Mouse (Mus musculus) heart, embryonic 10.5 days (tissue): ENCODE measurements around the gene Trp53i13. TPM values are rescaled to one million over a fixed set of nuclear protein-coding genes. Genes with fewer than 3 reads are reported as not detected.
A peak's percentile ranks its signal among the peaks of the same experiment; 100 is the strongest.

ENCODE experiments used
- DNase-seq: peaks from one replicate; pipeline ENCODE4 v3.0.0-alpha.2; 2017; ENCODE audit warnings: low spot score
- H3K27ac ChIP-seq: fragments of 300-500 bp; sonication (generic); 2 replicates; pipeline ENCODE4 v1.5.1; 2016; ENCODE audit warnings: mild to moderate bottlenecking
- H3K27me3 ChIP-seq: fragments of 300-500 bp; sonication (generic); 2 replicates; pipeline ENCODE4 v1.6.1; 2016; ENCODE audit warnings: mild to moderate bottlenecking; ENCODE audit not compliant: poor library complexity, insufficient read depth, severe bottlenecking
- H3K36me3 ChIP-seq: fragments of 300-500 bp; sonication (generic); 2 replicates; pipeline ENCODE4 v1.6.1; 2016; ENCODE audit warnings: mild to moderate bottlenecking, moderate library complexity
- H3K4me1 ChIP-seq: fragments of 300-500 bp; sonication (generic); 2 replicates; pipeline ENCODE4 v1.6.1; 2016; ENCODE audit warnings: mild to moderate bottlenecking
- H3K4me3 ChIP-seq: fragments of 300-500 bp; sonication (generic); 2 replicates; pipeline ENCODE4 v1.5.1; 2016; ENCODE audit warnings: mild to moderate bottlenecking, moderate library complexity
- H3K9me3 ChIP-seq: fragments of 300-500 bp; sonication (generic); 2 replicates; pipeline ENCODE4 v1.6.1; 2016; ENCODE audit warnings: mild to moderate bottlenecking, moderate library complexity
- WGBS: fragments of 180-500 bp; shearing (Covaris S2); methylation state at CpG from one replicate; pipeline ENCODE4 v1.1.7; 2016; 5-methylcytosine and 5-hydroxymethylcytosine counted together
- polyA plus RNA-seq: library from polyadenylated mRNA; unstranded; fragments of >200 nt; fragmentation: Nextera tagmentation; extraction: Ambion mirVana; gene quantifications from 2 replicates; pipeline ENCODE4 v1.2.1, GENCODE M21; 2016

Gene Trp53i13
- polyA plus RNA-seq, 1 experiment from 2014 or later, result 30.2 TPM

- Histone ChIP-seq H3K4me1 (peaks cover 28% of the 10 kb centered on the region), H3K27ac (no peak overlapping the region), H3K9me3 (no peaks in the 10 kb centered on the region), H3K27me3 (no peaks in the 10 kb centered on the region), H3K36me3 (no peaks in the 10 kb centered on the region), H3K4me3 (no peak overlapping the region)
- 52% methylated on average over 3 of the region's 3 CpGs for WGBS
- DNase-seq, result no peak
Observed at GRCm38 (mm10) chr11:77483043-77483442, 32.7 kb downstream of the Trp53i13 start.

- H3K4me3 ChIP-seq, result no peak overlapping the region
- 85% methylated on average over 6 of the region's 6 CpGs for WGBS
- peaks cover 17% of the 10 kb centered on the region; the same call in 1 of the 2 replicates for H3K27me3 ChIP-seq
- peaks cover 2% of the 10 kb centered on the region for H3K4me1 ChIP-seq
- no peaks in the 10 kb centered on the region for H3K9me3 ChIP-seq
- no peak for DNase-seq
- no peak overlapping the region for H3K27ac ChIP-seq
- H3K36me3 ChIP-seq, result peaks cover 19% of the 10 kb centered on the region
Observed at GRCm38 (mm10) chr11:77476895-77477294, 38.9 kb downstream of the Trp53i13 start.

- H3K36me3 ChIP-seq, result peaks cover 26% of the 10 kb centered on the region
- H3K4me1 ChIP-seq, result peaks cover 8% of the 10 kb centered on the region
- H3K27me3 ChIP-seq, result peaks cover 23% of the 10 kb centered on the region; the same call in 1 of the 2 replicates
- no peaks in the 10 kb centered on the region for H3K9me3 ChIP-seq
- no peak overlapping the region for H3K27ac ChIP-seq
- H3K4me3 ChIP-seq, result no peak overlapping the region
- peak; percentile 73 for DNase-seq
- WGBS, result 91% methylated on average over 14 of the region's 14 CpGs
Observed at GRCm38 (mm10) chr11:77476216-77476615, 39.6 kb downstream of the Trp53i13 start.

GRCm38 (mm10) chr11:77472775-77473174 is 43.0 kb downstream of the Trp53i13 start:
- no peaks in the 10 kb centered on the region for H3K9me3 ChIP-seq
- DNase-seq, result no peak
- peaks cover 46% of the 10 kb centered on the region for H3K36me3 ChIP-seq
- H3K4me1 ChIP-seq, result peaks cover 12% of the 10 kb centered on the region
- H3K27ac ChIP-seq, result no peak overlapping the region
- 83% methylated on average over 16 of the region's 16 CpGs for WGBS
- H3K27me3 ChIP-seq, result peaks cover 57% of the 10 kb centered on the region
- H3K4me3 ChIP-seq, result no peak overlapping the region

- Histone ChIP-seq H3K4me1 (peaks cover 23% of the 10 kb centered on the region), H3K36me3 (peaks cover 44% of the 10 kb centered on the region), H3K9me3 (no peaks in the 10 kb centered on the region), H3K4me3 (no peak overlapping the region), H3K27me3 (peaks cover 66% of the 10 kb centered on the region), H3K27ac (no peak overlapping the region)
- no peak for DNase-seq
- 66% methylated on average over 29 of the region's 29 CpGs for WGBS
Observed at GRCm38 (mm10) chr11:77471407-77471806, 44.4 kb downstream of the Trp53i13 start.

- Histone ChIP-seq H3K9me3 (no peaks in the 10 kb centered on the region), H3K27me3 (peaks cover 96% of the 10 kb centered on the region), H3K36me3 (peaks cover 43% of the 10 kb centered on the region), H3K4me1 (peaks cover 49% of the 10 kb centered on the region), H3K4me3 (no peak overlapping the region), H3K27ac (no peak overlapping the region)
- WGBS, result 84% methylated on average over 9 of the region's 9 CpGs
- no peak for DNase-seq
Observed at GRCm38 (mm10) chr11:77468397-77468796, 47.4 kb downstream of the Trp53i13 start.

- Histone ChIP-seq H3K4me1 (peaks cover 55% of the 10 kb centered on the region), H3K27ac (0 out of 2 replicates have a peak overlapping the region, but pooled peaks have one; percentile 43), H3K9me3 (no peaks in the 10 kb centered on the region), H3K36me3 (peaks cover 39% of the 10 kb centered on the region), H3K27me3 (peaks cover 99% of the 10 kb centered on the region), H3K4me3 (peak overlapping the region; percentile 38)
- WGBS, result 14% methylated on average over 20 of the region's 20 CpGs
- DNase-seq, result no peak
Observed at GRCm38 (mm10) chr11:77467784-77468183, 48.0 kb downstream of the Trp53i13 start.

GRCm38 (mm10) chr11:77467157-77467556 is 48.6 kb downstream of the Trp53i13 start:
- H3K27me3 ChIP-seq, result peaks cover 99% of the 10 kb centered on the region
- no peak for DNase-seq
- H3K4me3 ChIP-seq, result peak overlapping the region; percentile 38
- H3K9me3 ChIP-seq, result no peaks in the 10 kb centered on the region
- 5% methylated on average over 25 of the region's 25 CpGs for WGBS
- peaks cover 62% of the 10 kb centered on the region for H3K4me1 ChIP-seq
- H3K36me3 ChIP-seq, result peaks cover 33% of the 10 kb centered on the region
- peak overlapping the region; percentile 43; the same call in 1 of the 2 replicates for H3K27ac ChIP-seq

GRCm38 (mm10) chr11:77466544-77466943 is 49.2 kb downstream of the Trp53i13 start:
- 28% methylated on average over 9 of the region's 9 CpGs for WGBS
- no peak for DNase-seq
- H3K27me3 ChIP-seq, result peaks cover 98% of the 10 kb centered on the region
- H3K4me1 ChIP-seq, result peaks cover 61% of the 10 kb centered on the region
- no peaks in the 10 kb centered on the region for H3K9me3 ChIP-seq
- peak overlapping the region; percentile 38 for H3K4me3 ChIP-seq
- H3K27ac ChIP-seq, result peak overlapping the region; percentile 43; the same call in 1 of the 2 replicates
- peaks cover 27% of the 10 kb centered on the region for H3K36me3 ChIP-seq

GRCm38 (mm10) chr11:77465111-77465510 is 50.7 kb downstream of the Trp53i13 start:
- peak overlapping the region; percentile 68; the same call in 1 of the 2 replicates for H3K27ac ChIP-seq
- no peak for DNase-seq
- H3K4me1 ChIP-seq, result peaks cover 58% of the 10 kb centered on the region
- H3K36me3 ChIP-seq, result peaks cover 14% of the 10 kb centered on the region; the same call in 1 of the 2 replicates
- no peaks in the 10 kb centered on the region for H3K9me3 ChIP-seq
- H3K27me3 ChIP-seq, result peaks cover 95% of the 10 kb centered on the region
- no peak overlapping the region for H3K4me3 ChIP-seq
- WGBS, result 76% methylated on average over 3 of the region's 3 CpGs

- Histone ChIP-seq H3K27ac (peak overlapping the region; percentile 68; the same call in 1 of the 2 replicates), H3K4me3 (no peak overlapping the region), H3K9me3 (no peaks in the 10 kb centered on the region), H3K27me3 (peaks cover 92% of the 10 kb centered on the region), H3K36me3 (peaks cover 12% of the 10 kb centered on the region; the same call in 1 of the 2 replicates), H3K4me1 (peaks cover 58% of the 10 kb centered on the region)
- WGBS, result 48% methylated on average over 4 of the region's 4 CpGs
- DNase-seq, result no peak
Observed at GRCm38 (mm10) chr11:77464684-77465083, 51.1 kb downstream of the Trp53i13 start.

- Histone ChIP-seq H3K36me3 (peaks cover 8% of the 10 kb centered on the region; the same call in 1 of the 2 replicates), H3K27ac (peak overlapping the region; percentile 23; the same call in 1 of the 2 replicates), H3K4me3 (no peak overlapping the region), H3K9me3 (no peaks in the 10 kb centered on the region), H3K4me1 (peaks cover 58% of the 10 kb centered on the region), H3K27me3 (peaks cover 83% of the 10 kb centered on the region)
- no peak for DNase-seq
- WGBS, result 67% methylated on average over 10 of the region's 10 CpGs
Observed at GRCm38 (mm10) chr11:77463786-77464185, 52.0 kb downstream of the Trp53i13 start.

- peak overlapping the region; percentile 91 for H3K27ac ChIP-seq
- peaks cover 57% of the 10 kb centered on the region for H3K4me1 ChIP-seq
- H3K9me3 ChIP-seq, result no peaks in the 10 kb centered on the region
- H3K4me3 ChIP-seq, result peak overlapping the region; percentile 77
- 29% methylated on average over 8 of the region's 8 CpGs for WGBS
- no peak for DNase-seq
- peaks cover 76% of the 10 kb centered on the region for H3K27me3 ChIP-seq
- H3K36me3 ChIP-seq, result peaks cover 8% of the 10 kb centered on the region; the same call in 1 of the 2 replicates
Observed at GRCm38 (mm10) chr11:77463101-77463445, 52.7 kb downstream of the Trp53i13 start.
